Comparison of ENCODE assay signal across 25 mouse cellular contexts in genomic region chr16:39119811-39120210, GRCm38 (mm10).
DNase-seq lines count a peak whose midpoint lies in the region; ATAC-seq and TF ChIP-seq lines count a peak whose summit lies in the region.
"Had no signal": no experiment of that assay in that cellular context is flagged by ENCODE, and none has a peak within 500 bp of the region (broad histone marks: within the 10 kb centered on the region; RNA-seq: fewer than 3 reads in every experiment).

No protein-coding gene starts in this region.

- H3K9ac ChIP-seq in kidney, embryonic 15.5 days, result no peak overlapping the region
- H3K9ac ChIP-seq in kidney, postnatal 0 days (ENCODE audit: low read depth, low read length), result no peak overlapping the region
- H3K9ac ChIP-seq: embryonic facial prominence, embryonic 13.5 days; embryonic facial prominence, embryonic 15.5 days; forebrain, embryonic 12.5 days had no signal

- no peak for TF ChIP-seq CTCF in kidney, adult 2 months (conservative IDR thresholded peaks at IDR 0.05; ENCODE audit: insufficient read depth, insufficient read length, low read depth, low read length)
- no peak for TF ChIP-seq CTCF in kidney, postnatal 0 days (IDR thresholded peaks at IDR 0.05; ENCODE audit: low read depth)

- no peaks in the 10 kb centered on the region for H3K36me3 ChIP-seq in kidney, adult 2 months (ENCODE audit: control insufficient read depth, insufficient read depth, low read length)
- no peaks in the 10 kb centered on the region for H3K36me3 ChIP-seq in kidney, embryonic 15.5 days
- no peaks in the 10 kb centered on the region for H3K36me3 ChIP-seq in kidney, postnatal 0 days (ENCODE audit: insufficient read depth, low read length)
- H3K36me3 ChIP-seq in limb, embryonic 10.5 days, result no peaks in the 10 kb centered on the region
- H3K36me3 ChIP-seq: embryonic facial prominence, embryonic 13.5 days; embryonic facial prominence, embryonic 15.5 days; forebrain, embryonic 10.5 days; forebrain, embryonic 12.5 days had no signal

- no peaks in the 10 kb centered on the region for H3K4me1 ChIP-seq in kidney, adult 2 months (ENCODE audit: control insufficient read depth, insufficient read depth, low read length)
- H3K4me1 ChIP-seq in kidney, embryonic 15.5 days, result peaks cover 21% of the 10 kb centered on the region
- H3K4me1 ChIP-seq in kidney, postnatal 0 days (replicated peaks; ENCODE audit: insufficient read depth, low read length), result 0 out of 2 replicates have a peak, but pooled peaks cover 3% of the 10 kb centered on the region
- peaks cover 70% of the 10 kb centered on the region for H3K4me1 ChIP-seq in limb, embryonic 10.5 days
- H3K4me1 ChIP-seq: embryonic facial prominence, embryonic 15.5 days had no signal

- no peak overlapping the region for H3K4me3 ChIP-seq in kidney, adult 2 months (ENCODE audit: insufficient read depth, low read depth, low read length)
- no peak overlapping the region for H3K4me3 ChIP-seq in kidney, embryonic 15.5 days (replicated peaks)
- H3K4me3 ChIP-seq in kidney, postnatal 0 days (replicated peaks; ENCODE audit: low read depth, low read length), result no peak overlapping the region
- no peak overlapping the region for H3K4me3 ChIP-seq in limb, embryonic 10.5 days
- H3K4me3 ChIP-seq: embryonic facial prominence, embryonic 13.5 days; embryonic facial prominence, embryonic 15.5 days; erythroblast, embryonic 14.5 days; forebrain, embryonic 10.5 days; forebrain, embryonic 12.5 days had no signal

- no peaks in the 10 kb centered on the region for H3K9me3 ChIP-seq in kidney, embryonic 15.5 days (replicated peaks)
- no peaks in the 10 kb centered on the region for H3K9me3 ChIP-seq in kidney, postnatal 0 days (replicated peaks; ENCODE audit: low read length)
- H3K9me3 ChIP-seq in limb, embryonic 10.5 days (replicated peaks), result no peaks in the 10 kb centered on the region
- H3K9me3 ChIP-seq: embryonic facial prominence, embryonic 13.5 days; embryonic facial prominence, embryonic 15.5 days; forebrain, embryonic 10.5 days; forebrain, embryonic 12.5 days had no signal

- no peak for TF ChIP-seq POLR2A in kidney, adult 2 months (IDR thresholded peaks at IDR 0.05; ENCODE audit: low read depth, low read length)

- no peak overlapping the region for H3K4me2 ChIP-seq in kidney, embryonic 15.5 days
- no peak overlapping the region for H3K4me2 ChIP-seq in kidney, postnatal 0 days (ENCODE audit: low read length)
- H3K4me2 ChIP-seq: embryonic facial prominence, embryonic 13.5 days; embryonic facial prominence, embryonic 15.5 days; forebrain, embryonic 12.5 days had no signal

- ATAC-seq in kidney, embryonic 15.5 days (replicated peaks; ENCODE audit: low FRiP score), result peak; percentile 72
- no peak for ATAC-seq in kidney, postnatal 0 days (replicated peaks; ENCODE audit: low FRiP score, low read depth)
- ATAC-seq: activated CD4-positive, CD25-positive, alpha-beta regulatory T cell, adult 4 months; forebrain, embryonic 14.5 days; forebrain, embryonic 16.5 days had no signal

- WGBS in kidney, adult 2 months, result 39% methylated on average over 4 of the region's 4 CpGs
- 28% methylated on average over 4 of the region's 4 CpGs for WGBS in kidney, embryonic 15.5 days
- WGBS in kidney, postnatal 0 days, result 20% methylated on average over 4 of the region's 4 CpGs
- 54% methylated on average over 4 of the region's 4 CpGs for WGBS in limb, embryonic 10.5 days

- H3K27me3 ChIP-seq in kidney, adult 2 months (replicated peaks; ENCODE audit: control insufficient read depth, insufficient read depth, low read length), result no peaks in the 10 kb centered on the region
- H3K27me3 ChIP-seq in kidney, embryonic 15.5 days, result no peaks in the 10 kb centered on the region
- H3K27me3 ChIP-seq in kidney, postnatal 0 days (ENCODE audit: insufficient read depth, low read length), result no peaks in the 10 kb centered on the region
- no peaks in the 10 kb centered on the region for H3K27me3 ChIP-seq in limb, embryonic 10.5 days (ENCODE audit: low read depth, poor library complexity, severe bottlenecking)
- H3K27me3 ChIP-seq: embryonic facial prominence, embryonic 13.5 days; forebrain, embryonic 12.5 days had no signal

- H3K27ac ChIP-seq in kidney, adult 2 months (ENCODE audit: insufficient read depth, low read depth, low read length), result no peak overlapping the region
- H3K27ac ChIP-seq in kidney, embryonic 15.5 days, result 0 out of 2 replicates have a peak overlapping the region, but pooled peaks have one; percentile 37
- H3K27ac ChIP-seq in kidney, postnatal 0 days, result no peak overlapping the region
- H3K27ac ChIP-seq in limb, embryonic 10.5 days, result peak overlapping the region; percentile 56
- H3K27ac ChIP-seq: embryonic facial prominence, embryonic 13.5 days; embryonic facial prominence, embryonic 15.5 days; forebrain, embryonic 12.5 days had no signal

- peak; percentile 1 for DNase-seq in kidney, adult 2 months
- DNase-seq in kidney, adult 18-20 months, result no peak
- no peak for DNase-seq in kidney, postnatal 14 days
- DNase-seq in kidney, postnatal 0 days (ENCODE audit: low spot score), result peak; percentile 36
- DNase-seq in kidney, adult 9 months, result no peak
- DNase-seq in limb, embryonic 10.5 days (ENCODE audit: low spot score), result no peak
- no peak for DNase-seq in lung, postnatal 10 days
- DNase-seq: adrenal gland, adult 8-10 months; adrenal gland, postnatal 14 days; adrenal gland, postnatal 36 days; cerebellum, adult 11-12 months; cerebellum, adult 2 months; cerebellum, adult 9-10 months; cerebellum, postnatal 14 days; cerebellum, postnatal 36 days; embryo, embryonic 11 days had no signal

Comparison
In these comparisons a context has a peak if more than half of its experiments do, and no peak if none do; other contexts are left out.
1. DNase-seq: peak in kidney, adult 2 months (single experiment) and kidney, postnatal 0 days (single experiment); none in kidney, adult 18-20 months (single experiment), kidney, postnatal 14 days (single experiment), kidney, adult 9 months (single experiment), limb, embryonic 10.5 days (single experiment) and lung, postnatal 10 days (single experiment).
2. H3K27ac ChIP-seq: peak in kidney, embryonic 15.5 days (single experiment) and limb, embryonic 10.5 days (single experiment); none in kidney, adult 2 months (single experiment) and kidney, postnatal 0 days (single experiment).